Mouse (Mus musculus) kidney, embryonic 15.5 days (tissue): ENCODE data around the gene Mpped2. TPM values are rescaled to one million over a fixed set of nuclear protein-coding genes. Genes with fewer than 3 reads are reported as not detected.

Experiments used
- ATAC-seq: fragments of 200-750 bp; cut with Nextera tagmentation; replicated peaks from 2 replicates; pipeline ENCODE4 v1.8.0; 2017; ENCODE audit warnings: moderate TSS enrichment; ENCODE audit not compliant: low FRiP score
- H3K27ac ChIP-seq: fragments of 300-500 bp; sonication (generic); 2 replicates; pipeline ENCODE4 v1.5.1; 2015; ENCODE audit warnings: mild to moderate bottlenecking, inconsistent platforms
- H3K27me3 ChIP-seq: fragments of 300-500 bp; sonication (generic); 2 replicates; pipeline ENCODE4 v1.6.1; 2015; ENCODE audit warnings: inconsistent platforms
- H3K36me3 ChIP-seq: fragments of 300-500 bp; sonication (generic); 2 replicates; pipeline ENCODE4 v1.6.1; 2015; ENCODE audit warnings: inconsistent platforms
- H3K4me1 ChIP-seq: fragments of 300-500 bp; sonication (generic); 2 replicates; pipeline ENCODE4 v1.6.1; 2015; ENCODE audit warnings: inconsistent platforms
- H3K4me2 ChIP-seq: fragments of 300-500 bp; sonication (generic); 2 replicates; pipeline ENCODE4 v1.6.1; 2015; ENCODE audit warnings: moderate library complexity, mild to moderate bottlenecking, inconsistent platforms
- H3K4me3 ChIP-seq: fragments of 300-500 bp; sonication (generic); replicated peaks from 2 replicates; pipeline ENCODE4 v1.5.1; 2015; ENCODE audit warnings: mild to moderate bottlenecking, inconsistent platforms
- H3K9ac ChIP-seq: fragments of 300-500 bp; sonication (generic); 2 replicates; pipeline ENCODE4 v1.6.1; 2015; ENCODE audit warnings: mild to moderate bottlenecking, inconsistent platforms
- H3K9me3 ChIP-seq: fragments of 300-500 bp; sonication (generic); replicated peaks from 2 replicates; pipeline ENCODE4 v1.6.1; 2016; ENCODE audit warnings: inconsistent platforms
- WGBS: fragments of 180-500 bp; shearing (Covaris S2); methylation state at CpG from one replicate; pipeline ENCODE4 v1.1.7; 2015; ENCODE audit warnings: mixed read lengths; 5-methylcytosine and 5-hydroxymethylcytosine counted together
- polyA plus RNA-seq: library from polyadenylated mRNA; unstranded; fragments of >200 nt; fragmentation: Nextera tagmentation; extraction: Ambion mirVana; gene quantifications from 2 replicates; pipeline ENCODE4 v1.2.1, GENCODE M21; 2015

The Mpped2 gene
- polyA plus RNA-seq, 1 experiment from 2014 or later: 29.5 TPM

DNA sequence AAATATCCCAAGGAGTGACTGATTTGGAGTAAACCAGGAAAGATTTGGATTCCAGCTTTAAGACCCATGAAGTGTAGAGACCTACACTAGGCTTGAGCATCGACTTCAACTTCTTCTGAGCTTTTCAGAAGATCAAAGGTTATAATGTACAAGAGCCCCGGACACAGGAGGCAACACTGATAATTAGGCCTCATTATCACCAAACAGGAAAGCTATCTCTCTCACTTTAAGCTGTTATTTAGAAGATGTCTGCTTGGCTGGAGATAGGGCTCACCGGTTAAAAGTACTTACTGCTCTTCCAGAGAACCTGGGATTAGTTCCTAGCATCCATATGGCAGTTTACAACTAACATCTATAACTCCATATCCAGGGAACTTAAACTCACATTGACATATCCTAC, 39.1 kb downstream of the Mpped2 start:
- Histone ChIP-seq H3K9ac (no peak overlapping the region), H3K4me3 (no peak overlapping the region), H3K4me1 (peaks cover 31% of the 10 kb centered on the region), H3K9me3 (no peaks in the 10 kb centered on the region), H3K27ac (no peak overlapping the region), H3K36me3 (no peaks in the 10 kb centered on the region), H3K4me2 (no peak overlapping the region), H3K27me3 (no peaks in the 10 kb centered on the region; the same call in 1 of the 2 replicates)
- WGBS: 36% methylated on average over 3 of the region's 3 CpGs
- no peak for ATAC-seq

DNA sequence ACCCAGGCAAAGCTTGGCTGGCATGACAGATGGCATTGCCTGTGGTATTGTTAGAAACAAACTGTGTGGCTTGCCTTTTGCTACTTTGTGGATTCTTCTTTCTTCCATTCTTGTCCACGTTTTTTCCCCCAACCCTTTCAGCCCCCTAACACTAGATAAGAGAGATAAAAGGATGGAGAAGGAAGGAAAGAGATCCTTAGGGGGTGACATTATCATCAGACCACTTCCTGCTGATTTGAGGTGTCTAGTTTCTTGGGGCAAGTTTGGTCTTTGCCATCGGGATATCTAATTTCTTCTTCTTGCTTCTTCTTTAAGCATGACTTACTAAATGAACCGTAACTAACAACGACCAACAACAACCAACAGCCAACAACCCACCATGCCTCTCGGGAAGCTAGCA, 40.3 kb downstream of the Mpped2 start:
- Histone ChIP-seq H3K27me3 (no peaks in the 10 kb centered on the region; the same call in 1 of the 2 replicates), H3K36me3 (no peaks in the 10 kb centered on the region), H3K4me1 (peaks cover 31% of the 10 kb centered on the region), H3K27ac (no peak overlapping the region), H3K9me3 (no peaks in the 10 kb centered on the region), H3K4me2 (no peak overlapping the region), H3K4me3 (no peak overlapping the region), H3K9ac (no peak overlapping the region)
- ATAC-seq: no peak
- 39% methylated on average over 5 of the region's 5 CpGs for WGBS

GRCm38 (mm10) chr2:106734004-106734403, 40.9 kb downstream of the Mpped2 start:
- Histone ChIP-seq H3K4me2 (no peak overlapping the region), H3K4me3 (no peak overlapping the region), H3K27ac (no peak overlapping the region), H3K4me1 (peaks cover 31% of the 10 kb centered on the region), H3K9ac (no peak overlapping the region), H3K27me3 (no peaks in the 10 kb centered on the region; the same call in 1 of the 2 replicates), H3K9me3 (no peaks in the 10 kb centered on the region), H3K36me3 (no peaks in the 10 kb centered on the region)
- WGBS: 57% methylated on average over 4 of the region's 4 CpGs
- ATAC-seq: no peak

GRCm38 (mm10) chr2:106735211-106735610, 42.1 kb downstream of the Mpped2 start:
- H3K36me3 ChIP-seq: no peaks in the 10 kb centered on the region
- H3K4me3 ChIP-seq: no peak overlapping the region
- no peak for ATAC-seq
- whole genome bisulfite sequencing: 85% methylated on average over 5 of the region's 5 CpGs
- H3K27ac ChIP-seq: no peak overlapping the region
- H3K4me2 ChIP-seq: no peak overlapping the region
- H3K9ac ChIP-seq: no peak overlapping the region
- no peaks in the 10 kb centered on the region; the same call in 1 of the 2 replicates for H3K27me3 ChIP-seq
- no peaks in the 10 kb centered on the region for H3K9me3 ChIP-seq
- peaks cover 28% of the 10 kb centered on the region for H3K4me1 ChIP-seq

DNA sequence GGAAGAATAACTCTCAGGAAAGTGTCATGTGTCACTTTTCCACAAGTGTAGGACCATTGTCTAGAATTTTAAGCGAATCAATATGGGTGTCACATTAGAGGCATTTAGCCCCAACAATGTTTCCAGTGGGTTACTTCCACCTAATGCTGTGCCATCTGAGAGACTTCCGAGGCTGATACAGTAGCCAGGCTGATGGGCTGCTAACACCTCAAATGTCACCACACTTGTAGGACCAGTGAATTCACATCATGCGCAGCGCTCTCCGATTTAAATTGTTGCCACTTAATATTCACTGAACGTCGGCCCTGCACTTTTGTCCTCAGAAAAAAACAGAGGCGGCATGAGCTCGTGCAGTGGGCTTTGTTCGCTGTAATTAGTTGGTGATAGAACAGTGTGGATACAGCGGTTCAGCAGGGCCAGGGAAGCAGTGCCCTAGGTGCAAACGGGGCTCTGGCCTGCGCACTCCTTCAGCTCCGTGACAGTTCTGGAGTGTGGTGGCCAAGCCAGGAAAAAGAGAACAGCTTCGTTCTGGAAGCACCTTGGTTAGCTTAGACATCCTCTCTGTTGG, 42.8 kb downstream of the Mpped2 start:
- Histone ChIP-seq H3K27ac (no peak overlapping the region), H3K4me3 (no peak overlapping the region), H3K27me3 (no peaks in the 10 kb centered on the region; the same call in 1 of the 2 replicates), H3K9ac (no peak overlapping the region), H3K9me3 (no peaks in the 10 kb centered on the region), H3K4me2 (no peak overlapping the region), H3K36me3 (no peaks in the 10 kb centered on the region), H3K4me1 (peaks cover 21% of the 10 kb centered on the region)
- 84% methylated on average over 15 of the region's 15 CpGs for WGBS
- no peak for ATAC-seq

DNA sequence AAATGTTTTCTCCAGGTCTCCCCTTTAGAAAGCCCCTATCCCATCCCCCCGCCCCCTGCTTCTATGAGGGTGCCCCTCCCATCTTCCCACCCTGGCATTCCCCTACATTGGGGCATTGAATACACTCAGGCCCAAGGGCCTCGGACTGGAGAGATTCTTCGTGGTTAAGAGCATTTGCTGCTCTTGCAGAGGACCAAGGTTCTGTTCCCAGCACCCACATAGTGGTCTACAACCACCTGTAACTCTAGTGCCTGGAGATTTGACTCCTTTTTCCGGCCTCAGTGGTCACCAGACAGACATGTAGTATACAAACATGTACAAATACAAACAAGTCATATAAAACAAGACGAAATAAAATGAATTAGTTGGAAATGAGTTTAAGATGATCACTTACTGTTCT, 45.9 kb downstream of the Mpped2 start:
- Histone ChIP-seq H3K9me3 (no peaks in the 10 kb centered on the region), H3K27me3 (peaks cover 4% of the 10 kb centered on the region; the same call in 1 of the 2 replicates), H3K4me2 (no peak overlapping the region), H3K4me1 (peaks cover 6% of the 10 kb centered on the region), H3K9ac (no peak overlapping the region), H3K36me3 (no peaks in the 10 kb centered on the region), H3K4me3 (no peak overlapping the region), H3K27ac (no peak overlapping the region)
- 90% methylated on average over 5 of the region's 5 CpGs for WGBS
- no peak for ATAC-seq

GRCm38 (mm10) chr2:106744086-106744485, 51.0 kb downstream of the Mpped2 start:
- no peak overlapping the region for H3K4me2 ChIP-seq
- ATAC-seq: no peak
- H3K4me3 ChIP-seq: no peak overlapping the region
- H3K9me3 ChIP-seq: no peaks in the 10 kb centered on the region
- H3K27me3 ChIP-seq: 0 out of 2 replicates have a peak, but pooled peaks cover 4% of the 10 kb centered on the region
- H3K27ac ChIP-seq: no peak overlapping the region
- H3K4me1 ChIP-seq: peaks cover 24% of the 10 kb centered on the region
- no peaks in the 10 kb centered on the region for H3K36me3 ChIP-seq
- no peak overlapping the region for H3K9ac ChIP-seq
- WGBS: 85% methylated on average over 4 of the region's 4 CpGs

- Histone ChIP-seq H3K27me3 (0 out of 2 replicates have a peak, but pooled peaks cover 4% of the 10 kb centered on the region), H3K4me2 (no peak overlapping the region), H3K9ac (no peak overlapping the region), H3K4me3 (no peak overlapping the region), H3K36me3 (no peaks in the 10 kb centered on the region), H3K9me3 (no peaks in the 10 kb centered on the region), H3K27ac (no peak overlapping the region), H3K4me1 (peaks cover 24% of the 10 kb centered on the region)
- ATAC-seq: no peak; the same call in 1 of the 2 replicates
- WGBS: 35% methylated on average over 14 of the region's 14 CpGs
These were observed 51.5 kb downstream of the Mpped2 start for GRCm38 (mm10) chr2:106744601-106745000.

GRCm38 (mm10) chr2:106745364-106745763, 52.3 kb downstream of the Mpped2 start:
- H3K27me3 ChIP-seq: 0 out of 2 replicates have a peak, but pooled peaks cover 4% of the 10 kb centered on the region
- H3K36me3 ChIP-seq: no peaks in the 10 kb centered on the region
- no peak overlapping the region for H3K4me3 ChIP-seq
- 69% methylated on average over 1 of the region's 1 CpGs for WGBS
- H3K9me3 ChIP-seq: no peaks in the 10 kb centered on the region
- no peak; the same call in 1 of the 2 replicates for ATAC-seq
- no peak overlapping the region for H3K4me2 ChIP-seq
- H3K27ac ChIP-seq: 0 out of 2 replicates have a peak overlapping the region, but pooled peaks have one; percentile 20
- peaks cover 24% of the 10 kb centered on the region for H3K4me1 ChIP-seq
- no peak overlapping the region for H3K9ac ChIP-seq

DNA sequence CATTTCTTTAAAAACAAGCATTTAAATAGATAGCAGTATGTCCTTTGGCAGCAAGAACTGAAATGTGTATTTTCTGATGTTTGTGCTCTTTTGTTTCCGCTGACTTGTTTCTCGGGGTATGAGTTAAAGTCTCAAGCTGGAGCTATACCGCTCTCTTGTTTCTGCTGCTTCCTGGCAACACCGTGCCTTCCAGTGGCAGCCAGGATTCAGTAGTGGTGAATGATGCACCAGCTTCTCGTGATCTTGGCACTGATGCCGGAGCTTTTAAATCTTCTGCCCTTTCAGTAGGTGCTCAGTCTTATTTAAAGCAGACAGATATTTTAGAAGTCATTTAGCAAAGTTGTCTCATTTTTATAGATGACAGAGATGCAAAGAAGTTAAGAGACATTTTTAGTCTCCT, 53.1 kb downstream of the Mpped2 start:
- 0 out of 2 replicates have a peak, but pooled peaks cover 4% of the 10 kb centered on the region for H3K27me3 ChIP-seq
- H3K4me3 ChIP-seq: no peak overlapping the region
- H3K27ac ChIP-seq: no peak overlapping the region
- H3K4me1 ChIP-seq: peaks cover 32% of the 10 kb centered on the region
- H3K4me2 ChIP-seq: no peak overlapping the region
- ATAC-seq: no peak
- no peaks in the 10 kb centered on the region for H3K36me3 ChIP-seq
- no peak overlapping the region for H3K9ac ChIP-seq
- 73% methylated on average over 6 of the region's 6 CpGs for WGBS
- no peaks in the 10 kb centered on the region for H3K9me3 ChIP-seq

GRCm38 (mm10) chr2:106746905-106747304, 53.8 kb downstream of the Mpped2 start:
- Histone ChIP-seq H3K9me3 (no peaks in the 10 kb centered on the region), H3K27me3 (0 out of 2 replicates have a peak, but pooled peaks cover 4% of the 10 kb centered on the region), H3K4me2 (no peak overlapping the region), H3K36me3 (no peaks in the 10 kb centered on the region), H3K9ac (no peak overlapping the region), H3K4me3 (no peak overlapping the region), H3K27ac (peak overlapping the region; percentile 46; the same call in 1 of the 2 replicates), H3K4me1 (peaks cover 32% of the 10 kb centered on the region)
- peak; percentile 35 for ATAC-seq
- 24% methylated on average over 4 of the region's 4 CpGs for WGBS

GRCm38 (mm10) chr2:106747342-106747741, 54.3 kb downstream of the Mpped2 start:
- ATAC-seq: peak; percentile 83

More at GRCm38 (mm10) chr2:106747342-106747741, 54.3 kb downstream of the Mpped2 start:
- WGBS: 57% methylated on average over 4 of the region's 4 CpGs
- peak overlapping the region; percentile 66 for H3K27ac ChIP-seq
- H3K4me2 ChIP-seq: no peak overlapping the region
- H3K9ac ChIP-seq: no peak overlapping the region
- H3K36me3 ChIP-seq: no peaks in the 10 kb centered on the region
- H3K27me3 ChIP-seq: 0 out of 2 replicates have a peak, but pooled peaks cover 4% of the 10 kb centered on the region
- peaks cover 32% of the 10 kb centered on the region for H3K4me1 ChIP-seq
- no peaks in the 10 kb centered on the region for H3K9me3 ChIP-seq
- H3K4me3 ChIP-seq: no peak overlapping the region
